Mouse (Mus musculus) adrenal gland, adult 8-10 months (tissue): ENCODE results near the gene Uggt2. TPM values are rescaled to one million over a fixed set of nuclear protein-coding genes. Genes with fewer than 3 reads are reported as not detected.

Experiments used
- total RNA-seq, 4 experiments: library from RNA; stranded (reverse); gene quantifications; 2 replicates each; pipeline ENCODE4 v1.2.4; 2022

Uggt2 gene
- total RNA-seq, 4 experiments from 2014 or later, result 13.2 to 26.1 (median 19.4) TPM

Other genes with a start within 250 kb of the Uggt2 start
- gene Dzip1, start 174.0 kb downstream of the Uggt2 start, total RNA-seq, result 10 to 100 TPM; 12.4 to 30.5 (median 21.7) TPM
- gene Dnajc3, start 161.5 kb downstream of the Uggt2 start, total RNA-seq, result 10 to 100 TPM; 63.6 to 72.6 (median 67.7) TPM
- 1 to 10 TPM in 2 of 4 experiments, under 1 TPM in 2; 0.41 to 2.3 (median 1.0) TPM for gene Hs6st3, start 38.9 kb upstream of the Uggt2 start, total RNA-seq